Mouse (Mus musculus): ENCODE results near the gene Rab7. TPM values are rescaled to one million over a fixed set of nuclear protein-coding genes. Genes with fewer than 3 reads are reported as not detected.

Gene Rab7
- polyA plus RNA-seq, 1 experiment, result not detected

GRCm38 (mm10) chr6:87996606-87997005 is 48.5 kb downstream of the Rab7 start:
- Histone ChIP-seq H3K4me3 (ENCODE audit: insufficient read depth, low read depth, low read length) (no peak overlapping the region), H3K4me1 (ENCODE audit: control insufficient read depth, insufficient read depth, low read length) (peaks cover 15% of the 10 kb centered on the region), H3K27ac (ENCODE audit: insufficient read depth, low read depth, low read length) (no peak overlapping the region)
- WGBS, result 86% methylated on average over 9 of the region's 9 CpGs
- TF ChIP-seq POLR2A (IDR thresholded peaks at IDR 0.05; ENCODE audit: insufficient read depth, low read depth, low read length) (no peak), CTCF (IDR thresholded peaks at IDR 0.05; ENCODE audit: insufficient read depth, low read depth, low read length) (no peak)

GRCm38 (mm10) chr6:87995519-87995918 is 49.6 kb downstream of the Rab7 start:
- Histone ChIP-seq H3K27ac (ENCODE audit: insufficient read depth, low read depth, low read length) (0 out of 2 replicates have a peak overlapping the region, but pooled peaks have one; percentile 11), H3K4me1 (ENCODE audit: control insufficient read depth, insufficient read depth, low read length) (peaks cover 18% of the 10 kb centered on the region), H3K4me3 (ENCODE audit: insufficient read depth, low read depth, low read length) (no peak overlapping the region)
- WGBS, result 80% methylated on average over 4 of the region's 4 CpGs
- no peak for TF ChIP-seq CTCF (IDR thresholded peaks at IDR 0.05; ENCODE audit: insufficient read depth, low read depth, low read length)
- TF ChIP-seq POLR2A (IDR thresholded peaks at IDR 0.05; ENCODE audit: insufficient read depth, low read depth, low read length), result no peak

- peaks cover 18% of the 10 kb centered on the region for H3K4me1 ChIP-seq (ENCODE audit: control insufficient read depth, insufficient read depth, low read length)
- H3K4me3 ChIP-seq (ENCODE audit: insufficient read depth, low read depth, low read length), result peak overlapping the region; percentile 30
- TF ChIP-seq POLR2A (IDR thresholded peaks at IDR 0.05; ENCODE audit: insufficient read depth, low read depth, low read length) (0 out of 2 replicates have a peak, but pooled peaks have one; percentile 16), CTCF (IDR thresholded peaks at IDR 0.05; ENCODE audit: insufficient read depth, low read depth, low read length) (no peak)
- WGBS, result 6% methylated on average over 18 of the region's 18 CpGs
- peak overlapping the region; percentile 89 for H3K27ac ChIP-seq (ENCODE audit: insufficient read depth, low read depth, low read length)
These were observed 51.1 kb downstream of the Rab7 start for GRCm38 (mm10) chr6:87993790-87994571.

DNA sequence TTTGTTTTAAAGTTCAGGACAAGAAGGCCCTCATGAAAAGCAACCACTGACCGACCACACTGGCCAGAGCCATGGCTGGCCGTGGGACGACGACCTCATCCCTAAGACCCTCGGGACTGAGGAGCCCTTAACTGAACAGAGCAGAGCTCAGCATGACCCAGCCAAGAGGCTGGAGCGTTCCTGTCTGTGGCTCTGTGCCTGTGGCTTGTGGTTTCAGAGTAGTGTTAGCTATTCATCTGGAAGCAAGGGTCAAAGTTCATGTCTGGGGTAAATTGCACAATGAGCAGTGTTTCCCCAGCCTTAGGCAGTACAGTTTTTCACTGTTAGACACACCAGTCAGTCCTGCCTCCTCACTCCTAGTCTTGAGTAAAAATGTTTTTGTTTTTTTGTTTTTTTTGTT is 52.3 kb downstream of the Rab7 start:
- Histone ChIP-seq H3K4me1 (ENCODE audit: control insufficient read depth, insufficient read depth, low read length) (peaks cover 18% of the 10 kb centered on the region), H3K4me3 (ENCODE audit: insufficient read depth, low read depth, low read length) (no peak overlapping the region), H3K27ac (ENCODE audit: insufficient read depth, low read depth, low read length) (no peak overlapping the region)
- TF ChIP-seq POLR2A (IDR thresholded peaks at IDR 0.05; ENCODE audit: insufficient read depth, low read depth, low read length) (no peak), CTCF (IDR thresholded peaks at IDR 0.05; ENCODE audit: insufficient read depth, low read depth, low read length) (no peak)
- WGBS, result 38% methylated on average over 6 of the region's 6 CpGs

DNA sequence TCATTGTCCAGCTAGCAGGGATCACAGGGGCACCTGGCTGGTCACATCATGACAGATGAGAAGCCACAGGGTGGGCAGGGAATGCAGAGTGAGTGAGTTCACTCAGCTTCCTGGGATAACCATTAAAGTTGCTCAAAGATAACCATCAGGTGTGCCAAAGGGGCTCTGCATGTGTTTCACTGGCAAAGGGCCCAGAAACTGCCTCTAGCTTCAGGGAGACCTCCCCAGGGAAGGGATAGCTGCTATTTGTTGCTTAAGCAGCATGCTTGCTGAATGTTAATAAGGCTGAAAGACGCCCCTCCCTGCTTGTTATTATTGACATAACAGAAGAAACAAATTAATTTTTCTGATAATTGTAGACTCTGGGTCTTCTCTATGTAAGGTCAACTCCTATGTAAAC is 53.2 kb downstream of the Rab7 start:
- Histone ChIP-seq H3K4me1 (ENCODE audit: control insufficient read depth, insufficient read depth, low read length) (peaks cover 18% of the 10 kb centered on the region), H3K27ac (ENCODE audit: insufficient read depth, low read depth, low read length) (no peak overlapping the region), H3K4me3 (ENCODE audit: insufficient read depth, low read depth, low read length) (no peak overlapping the region)
- TF ChIP-seq POLR2A (IDR thresholded peaks at IDR 0.05; ENCODE audit: insufficient read depth, low read depth, low read length) (no peak), CTCF (IDR thresholded peaks at IDR 0.05; ENCODE audit: insufficient read depth, low read depth, low read length) (no peak)
- 60% methylated on average over 1 of the region's 1 CpGs for WGBS

DNA sequence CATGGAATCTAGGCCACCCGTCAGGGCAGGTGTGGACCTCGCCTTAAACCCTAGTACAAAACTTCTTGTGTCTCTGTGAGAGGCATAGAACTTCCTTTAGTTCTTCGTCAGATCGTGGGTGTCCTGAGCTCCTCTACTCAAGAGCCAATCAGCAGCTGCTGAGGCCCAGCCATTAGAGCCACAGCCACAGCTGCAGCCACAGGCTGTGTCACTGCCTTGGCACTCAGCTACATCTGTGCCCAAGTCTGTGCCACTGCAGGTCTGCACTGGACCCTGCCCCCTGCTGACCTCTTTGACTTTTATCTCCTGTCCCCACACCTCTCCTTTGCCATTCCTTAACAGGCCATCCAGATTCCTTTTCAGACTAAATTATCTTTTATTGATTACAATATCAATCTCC is 53.9 kb downstream of the Rab7 start:
- no peak for TF ChIP-seq CTCF (IDR thresholded peaks at IDR 0.05; ENCODE audit: insufficient read depth, low read depth, low read length)
- TF ChIP-seq POLR2A (IDR thresholded peaks at IDR 0.05; ENCODE audit: insufficient read depth, low read depth, low read length), result no peak
- Histone ChIP-seq H3K27ac (ENCODE audit: insufficient read depth, low read depth, low read length) (no peak overlapping the region), H3K4me3 (ENCODE audit: insufficient read depth, low read depth, low read length) (no peak overlapping the region), H3K4me1 (ENCODE audit: control insufficient read depth, insufficient read depth, low read length) (peaks cover 18% of the 10 kb centered on the region)
- 72% methylated on average over 4 of the region's 4 CpGs for WGBS

DNA sequence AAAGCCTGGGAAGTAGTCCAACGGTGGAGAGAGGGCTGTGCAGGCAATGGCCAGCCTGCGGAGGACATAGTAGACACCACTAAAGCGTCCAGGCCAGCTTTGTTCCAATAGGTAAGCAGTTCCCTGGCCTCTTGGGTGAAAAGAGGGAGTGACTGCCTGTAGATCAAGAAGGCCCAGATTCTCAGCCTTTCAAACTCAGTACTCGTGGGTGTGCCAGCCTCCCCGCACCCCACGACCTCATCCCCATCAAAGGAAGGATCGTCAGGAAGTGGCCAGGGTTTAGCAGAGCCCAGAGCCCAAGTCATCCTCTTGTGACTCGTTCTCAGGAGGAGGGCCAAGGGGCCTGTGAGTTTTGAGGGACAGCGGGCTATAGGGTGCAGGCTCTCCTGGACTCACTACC is 62.6 kb downstream of the Rab7 start:
- Histone ChIP-seq H3K4me1 (ENCODE audit: control insufficient read depth, insufficient read depth, low read length) (peaks cover 17% of the 10 kb centered on the region), H3K27ac (ENCODE audit: insufficient read depth, low read depth, low read length) (no peak overlapping the region), H3K4me3 (ENCODE audit: insufficient read depth, low read depth, low read length) (peak overlapping the region; percentile 91)
- TF ChIP-seq CTCF (IDR thresholded peaks at IDR 0.05; ENCODE audit: insufficient read depth, low read depth, low read length), result no peak
- no peak for TF ChIP-seq POLR2A (IDR thresholded peaks at IDR 0.05; ENCODE audit: insufficient read depth, low read depth, low read length)
- 46% methylated on average over 9 of the region's 9 CpGs for WGBS

DNA sequence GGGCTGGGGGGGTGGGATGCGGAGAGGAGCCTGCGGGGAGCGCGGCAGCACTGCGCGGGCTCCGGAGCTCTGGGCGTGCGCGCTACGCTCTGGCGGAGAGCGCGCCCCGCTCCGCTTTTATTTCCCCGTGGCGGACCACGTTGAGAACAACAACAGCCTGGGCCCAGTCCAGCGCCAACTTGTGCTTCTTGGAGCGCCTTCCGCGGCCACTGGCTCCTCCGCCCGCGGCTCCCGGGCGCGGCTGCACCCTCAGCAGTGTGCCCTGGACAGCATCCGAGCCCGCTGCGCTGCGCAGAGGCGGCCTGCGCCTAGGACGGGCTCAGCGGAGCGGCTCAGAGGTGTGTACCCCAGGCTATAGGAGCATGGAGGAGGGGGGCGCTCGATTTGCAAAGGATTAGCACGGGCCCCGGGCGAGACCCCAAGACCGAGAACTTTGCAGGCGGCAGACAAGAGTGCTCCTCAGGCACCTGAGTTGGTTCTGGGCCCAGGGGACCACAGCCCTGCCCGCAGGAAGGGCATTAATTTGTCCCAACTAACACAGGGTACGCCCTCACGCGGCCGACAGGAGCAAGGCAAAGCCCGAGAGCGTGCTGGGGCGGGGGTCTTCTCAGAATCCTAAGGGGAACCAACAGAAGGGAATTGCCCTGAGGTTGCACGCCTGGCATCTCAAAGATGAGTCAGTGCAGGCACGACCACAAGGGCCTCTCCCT is 63.4 kb downstream of the Rab7 start, which contains the start of gene H1fx:
Gene H1fx, minus strand, starts transcription at position 91 of the 710 bp plus-strand sequence.
- TF ChIP-seq POLR2A (IDR thresholded peaks at IDR 0.05; ENCODE audit: insufficient read depth, low read depth, low read length) (peak; percentile 79), CTCF (IDR thresholded peaks at IDR 0.05; ENCODE audit: insufficient read depth, low read depth, low read length) (peak; percentile 38; the same call in 1 of the 2 replicates)
- under 1% methylated on average over 55 of the region's 55 CpGs for WGBS

GRCm38 (mm10) chr6:87981030-87981485 is 64.0 kb downstream of the Rab7 start:
- peak overlapping the region; percentile 41 for H3K27ac ChIP-seq (ENCODE audit: insufficient read depth, low read depth, low read length)
- 2% methylated on average over 54 of the region's 56 CpGs for WGBS
- no peak for TF ChIP-seq CTCF (IDR thresholded peaks at IDR 0.05; ENCODE audit: insufficient read depth, low read depth, low read length)
- TF ChIP-seq POLR2A (IDR thresholded peaks at IDR 0.05; ENCODE audit: insufficient read depth, low read depth, low read length), result no peak
- H3K4me3 ChIP-seq (ENCODE audit: insufficient read depth, low read depth, low read length), result peak overlapping the region; percentile 91
- H3K4me1 ChIP-seq (ENCODE audit: control insufficient read depth, insufficient read depth, low read length), result peaks cover 17% of the 10 kb centered on the region

More for the DNA sequence above, 63.4 kb downstream of the Rab7 start, which contains the start of gene H1fx:
- H3K4me3 ChIP-seq (ENCODE audit: insufficient read depth, low read depth, low read length), result peak within 1 kb of the TSS; percentile 91
- peaks cover 17% of the 10 kb centered on the region for H3K4me1 ChIP-seq (ENCODE audit: control insufficient read depth, insufficient read depth, low read length)
- H3K27ac ChIP-seq (ENCODE audit: insufficient read depth, low read depth, low read length), result peak within 1 kb of the TSS; percentile 61
